Mouse (Mus musculus): Measurements from ENCODE around the gene Lrig1. TPM values are rescaled to one million over a fixed set of nuclear protein-coding genes. Genes with fewer than 3 reads are reported as not detected.

The Lrig1 gene
- polyA plus RNA-seq, 1 experiment, result 62.1 TPM

DNA sequence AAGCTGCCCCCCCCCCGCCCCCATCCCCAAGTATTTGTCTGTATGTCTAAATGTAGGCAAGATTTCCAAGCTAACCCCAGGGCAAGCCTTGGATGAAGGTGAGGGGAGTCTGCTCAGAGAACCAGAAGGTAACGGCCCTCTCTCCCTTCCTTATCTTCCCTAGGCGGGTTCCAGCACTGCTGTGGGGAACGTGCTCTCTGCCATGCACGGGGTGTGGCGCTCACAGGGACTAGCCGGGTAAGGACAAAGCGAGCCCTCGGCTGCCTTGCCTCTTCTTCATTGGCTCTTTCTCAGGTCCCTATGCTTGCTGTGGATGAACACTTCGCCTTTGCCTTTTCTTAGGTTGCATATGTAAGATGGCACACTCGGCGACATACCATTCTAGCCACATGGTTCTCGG lies 100.9 kb downstream of the Lrig1 start:
- H3K27me3 ChIP-seq (ENCODE audit: control insufficient read depth, insufficient read depth, low read length), result no peaks in the 10 kb centered on the region
- DNase-seq, result no peak
- peaks cover 3% of the 10 kb centered on the region; the same call in 1 of the 2 replicates for H3K36me3 ChIP-seq (ENCODE audit: control insufficient read depth, insufficient read depth, low read length)
- no peak overlapping the region for H3K27ac ChIP-seq (ENCODE audit: control insufficient read depth, insufficient read depth, low read length)
- 97% methylated on average over 13 of the region's 13 CpGs for WGBS
- no peaks in the 10 kb centered on the region for H3K4me1 ChIP-seq (replicated peaks; ENCODE audit: control insufficient read depth, insufficient read depth, low read length)
- H3K4me3 ChIP-seq (ENCODE audit: control insufficient read depth, insufficient read depth, low read length), result no peak overlapping the region
- no peak for TF ChIP-seq CTCF (IDR thresholded peaks at IDR 0.05; ENCODE audit: borderline replicate concordance, control insufficient read depth, extremely low read depth, insufficient read depth, low read length, poor library complexity)

DNA sequence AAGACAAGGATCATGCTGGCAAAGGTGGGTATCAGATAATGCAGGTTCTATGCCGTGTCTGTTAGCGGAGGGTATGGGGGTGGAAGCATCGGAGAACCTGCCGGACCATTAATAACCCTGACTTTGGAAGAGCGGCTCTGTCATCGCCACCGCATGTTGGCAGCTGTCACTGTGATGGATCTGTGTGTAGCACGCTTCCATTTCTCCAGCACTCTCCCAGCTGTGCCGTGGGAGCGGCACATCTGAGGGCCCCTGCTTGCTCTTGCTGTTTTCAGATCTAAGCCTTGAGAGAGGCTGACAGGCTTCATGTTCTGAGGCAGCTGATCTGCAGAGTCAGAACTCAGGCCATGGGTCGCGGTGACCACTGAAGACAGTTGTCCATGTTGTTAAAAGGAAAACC lies 101.5 kb downstream of the Lrig1 start:
- no peak for TF ChIP-seq POLR2A (IDR thresholded peaks at IDR 0.05; ENCODE audit: control insufficient read depth, extremely low read depth, insufficient read depth, low read length, poor library complexity)
- TF ChIP-seq CTCF (IDR thresholded peaks at IDR 0.05; ENCODE audit: borderline replicate concordance, control insufficient read depth, extremely low read depth, insufficient read depth, low read length, poor library complexity), result no peak
- WGBS, result 96% methylated on average over 12 of the region's 12 CpGs
- no peak overlapping the region for H3K4me3 ChIP-seq (ENCODE audit: control insufficient read depth, insufficient read depth, low read length)
- no peak for DNase-seq
- H3K27ac ChIP-seq (ENCODE audit: control insufficient read depth, insufficient read depth, low read length), result no peak overlapping the region
- no peaks in the 10 kb centered on the region for H3K27me3 ChIP-seq (ENCODE audit: control insufficient read depth, insufficient read depth, low read length)
- H3K4me1 ChIP-seq (replicated peaks; ENCODE audit: control insufficient read depth, insufficient read depth, low read length), result no peaks in the 10 kb centered on the region
- 0 out of 2 replicates have a peak, but pooled peaks cover 3% of the 10 kb centered on the region for H3K36me3 ChIP-seq (ENCODE audit: control insufficient read depth, insufficient read depth, low read length)

DNA sequence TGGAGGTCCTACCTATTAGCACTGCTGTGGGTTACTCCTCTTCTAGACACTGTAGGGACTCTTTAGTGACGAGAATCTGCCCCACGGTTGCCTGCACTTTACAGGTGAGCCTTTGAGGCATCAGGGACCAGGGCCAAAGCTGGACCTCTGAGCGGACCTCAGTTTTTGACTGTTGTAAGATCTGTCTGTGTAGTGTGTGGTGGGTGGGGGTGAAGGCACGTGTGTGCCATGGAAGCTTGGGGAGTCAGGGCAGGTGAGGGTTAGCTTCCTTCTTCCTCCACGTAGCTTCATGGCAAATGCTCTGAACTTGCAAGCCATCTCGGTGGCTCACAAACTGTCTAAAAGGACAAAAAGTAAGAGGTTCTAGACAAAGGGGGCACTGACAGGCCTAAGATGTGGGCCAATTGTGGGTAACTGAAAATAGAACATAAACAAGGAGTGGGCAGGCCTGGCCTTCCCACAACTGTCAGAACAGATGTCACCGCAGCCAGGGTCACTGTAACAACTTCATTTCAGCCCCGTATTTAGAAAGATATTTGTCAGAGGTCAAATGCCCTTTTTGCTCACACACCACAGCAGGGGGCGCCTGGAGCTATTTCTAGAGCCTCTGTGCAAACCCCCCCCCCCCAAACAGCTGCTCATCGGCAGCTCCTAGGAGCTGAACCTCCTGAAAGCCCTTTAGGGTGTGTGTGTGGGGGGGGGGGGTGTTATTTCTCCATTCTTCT lies 103.0 kb downstream of the Lrig1 start:
- WGBS, result 64% methylated on average over 10 of the region's 10 CpGs
- Histone ChIP-seq H3K27me3 (ENCODE audit: control insufficient read depth, insufficient read depth, low read length) (no peaks in the 10 kb centered on the region), H3K27ac (ENCODE audit: control insufficient read depth, insufficient read depth, low read length) (no peak overlapping the region), H3K36me3 (ENCODE audit: control insufficient read depth, insufficient read depth, low read length) (no peaks in the 10 kb centered on the region), H3K4me3 (ENCODE audit: control insufficient read depth, insufficient read depth, low read length) (no peak overlapping the region), H3K4me1 (replicated peaks; ENCODE audit: control insufficient read depth, insufficient read depth, low read length) (no peaks in the 10 kb centered on the region)
- DNase-seq, result peak; percentile 35
- TF ChIP-seq POLR2A (IDR thresholded peaks at IDR 0.05; ENCODE audit: control insufficient read depth, extremely low read depth, insufficient read depth, low read length, poor library complexity) (no peak), CTCF (IDR thresholded peaks at IDR 0.05; ENCODE audit: borderline replicate concordance, control insufficient read depth, extremely low read depth, insufficient read depth, low read length, poor library complexity) (peak; percentile 47; the same call in 1 of the 2 replicates)

DNA sequence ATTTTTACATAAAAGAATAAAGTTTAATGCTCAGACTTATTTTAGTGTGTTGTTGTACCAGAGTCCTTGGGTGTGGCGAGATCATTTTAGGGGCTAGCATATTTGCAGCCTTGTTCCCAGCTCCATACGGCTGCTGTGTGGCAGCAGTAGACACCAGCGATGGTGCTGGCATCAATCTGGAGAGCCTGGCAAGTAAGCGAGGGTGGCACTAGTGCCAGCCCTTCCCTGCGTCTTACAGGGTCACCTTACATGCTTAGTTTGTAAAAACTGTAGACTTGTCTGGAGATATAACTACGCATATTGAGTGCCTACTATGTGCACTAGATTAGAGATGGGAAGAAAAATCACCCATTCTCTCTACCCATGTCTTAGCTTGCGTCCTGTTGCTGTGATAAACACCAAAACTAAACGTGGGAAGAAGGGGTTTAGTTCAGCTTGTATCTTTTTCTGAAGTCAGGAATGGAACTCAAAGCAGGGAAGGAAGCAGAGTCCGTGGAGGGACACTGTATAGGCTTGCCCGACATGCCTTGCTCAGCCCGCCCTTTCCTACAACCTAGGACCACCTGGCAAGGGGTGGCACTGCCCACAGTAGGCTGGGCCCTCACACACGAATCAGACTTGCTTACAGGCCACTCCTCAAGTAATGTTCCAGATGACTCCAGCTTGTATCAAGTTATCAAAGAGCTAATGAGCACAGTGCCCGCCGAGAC lies 103.8 kb downstream of the Lrig1 start:
- no peaks in the 10 kb centered on the region for H3K4me1 ChIP-seq (replicated peaks; ENCODE audit: control insufficient read depth, insufficient read depth, low read length)
- TF ChIP-seq CTCF (IDR thresholded peaks at IDR 0.05; ENCODE audit: borderline replicate concordance, control insufficient read depth, extremely low read depth, insufficient read depth, low read length, poor library complexity), result no peak
- no peak for TF ChIP-seq POLR2A (IDR thresholded peaks at IDR 0.05; ENCODE audit: control insufficient read depth, extremely low read depth, insufficient read depth, low read length, poor library complexity)
- DNase-seq, result no peak
- no peak overlapping the region for H3K27ac ChIP-seq (ENCODE audit: control insufficient read depth, insufficient read depth, low read length)
- no peak overlapping the region for H3K4me3 ChIP-seq (ENCODE audit: control insufficient read depth, insufficient read depth, low read length)
- 95% methylated on average over 14 of the region's 14 CpGs for WGBS
- no peaks in the 10 kb centered on the region for H3K27me3 ChIP-seq (ENCODE audit: control insufficient read depth, insufficient read depth, low read length)
- H3K36me3 ChIP-seq (ENCODE audit: control insufficient read depth, insufficient read depth, low read length), result no peaks in the 10 kb centered on the region

DNA sequence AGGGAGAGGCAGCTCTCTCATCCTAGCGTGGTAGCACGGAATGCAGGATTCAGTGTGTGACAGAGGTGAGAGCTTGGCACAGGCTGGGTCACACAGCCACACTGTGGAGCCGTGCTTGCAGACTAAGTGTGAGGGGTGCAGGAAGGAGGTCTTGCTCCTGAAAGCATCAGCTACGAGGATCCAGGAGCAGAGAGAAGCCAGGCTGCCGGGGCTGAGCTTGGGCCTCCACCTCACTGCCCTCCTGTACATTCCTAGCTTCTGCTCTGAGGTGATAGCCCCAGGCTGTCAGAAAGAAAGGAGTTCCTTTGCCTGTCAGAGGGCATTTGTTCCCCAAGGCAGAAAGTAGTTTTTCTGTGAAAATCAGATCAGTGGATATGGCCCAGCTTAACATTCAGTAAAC lies 104.8 kb downstream of the Lrig1 start:
- 91% methylated on average over 5 of the region's 5 CpGs for WGBS
- Histone ChIP-seq H3K4me1 (replicated peaks; ENCODE audit: control insufficient read depth, insufficient read depth, low read length) (no peaks in the 10 kb centered on the region), H3K27me3 (ENCODE audit: control insufficient read depth, insufficient read depth, low read length) (no peaks in the 10 kb centered on the region), H3K36me3 (ENCODE audit: control insufficient read depth, insufficient read depth, low read length) (no peaks in the 10 kb centered on the region), H3K4me3 (ENCODE audit: control insufficient read depth, insufficient read depth, low read length) (no peak overlapping the region), H3K27ac (ENCODE audit: control insufficient read depth, insufficient read depth, low read length) (no peak overlapping the region)
- no peak for TF ChIP-seq CTCF (IDR thresholded peaks at IDR 0.05; ENCODE audit: borderline replicate concordance, control insufficient read depth, extremely low read depth, insufficient read depth, low read length, poor library complexity)
- no peak for TF ChIP-seq POLR2A (IDR thresholded peaks at IDR 0.05; ENCODE audit: control insufficient read depth, extremely low read depth, insufficient read depth, low read length, poor library complexity)
- no peak for DNase-seq

DNA sequence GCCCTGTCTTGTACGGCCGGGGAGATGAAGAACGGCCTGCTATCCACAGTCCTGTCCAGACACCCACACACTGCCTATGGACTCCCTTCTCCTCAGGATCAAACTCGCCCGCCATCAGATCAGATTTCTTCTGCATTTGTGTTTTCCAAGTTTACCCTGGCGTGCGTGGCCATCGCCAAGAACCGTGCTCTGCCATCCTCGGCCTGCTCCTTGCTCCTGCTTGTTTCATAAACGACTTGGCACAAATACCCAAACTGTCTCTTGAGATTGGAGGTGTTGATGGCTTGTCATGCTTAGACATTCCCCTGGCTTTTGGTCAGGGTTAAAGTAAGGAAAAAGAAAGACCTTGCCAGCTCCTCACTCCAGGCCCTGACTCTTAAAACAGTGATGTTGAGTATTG lies 105.2 kb downstream of the Lrig1 start:
- no peak for DNase-seq
- no peaks in the 10 kb centered on the region for H3K36me3 ChIP-seq (ENCODE audit: control insufficient read depth, insufficient read depth, low read length)
- no peak overlapping the region for H3K4me3 ChIP-seq (ENCODE audit: control insufficient read depth, insufficient read depth, low read length)
- WGBS, result 96% methylated on average over 11 of the region's 11 CpGs
- TF ChIP-seq CTCF (IDR thresholded peaks at IDR 0.05; ENCODE audit: borderline replicate concordance, control insufficient read depth, extremely low read depth, insufficient read depth, low read length, poor library complexity) (no peak), POLR2A (IDR thresholded peaks at IDR 0.05; ENCODE audit: control insufficient read depth, extremely low read depth, insufficient read depth, low read length, poor library complexity) (no peak)
- no peaks in the 10 kb centered on the region for H3K4me1 ChIP-seq (replicated peaks; ENCODE audit: control insufficient read depth, insufficient read depth, low read length)
- no peaks in the 10 kb centered on the region for H3K27me3 ChIP-seq (ENCODE audit: control insufficient read depth, insufficient read depth, low read length)
- no peak overlapping the region for H3K27ac ChIP-seq (ENCODE audit: control insufficient read depth, insufficient read depth, low read length)

All from thymus, adult 2 months (tissue).